In the genomic region with DNA sequence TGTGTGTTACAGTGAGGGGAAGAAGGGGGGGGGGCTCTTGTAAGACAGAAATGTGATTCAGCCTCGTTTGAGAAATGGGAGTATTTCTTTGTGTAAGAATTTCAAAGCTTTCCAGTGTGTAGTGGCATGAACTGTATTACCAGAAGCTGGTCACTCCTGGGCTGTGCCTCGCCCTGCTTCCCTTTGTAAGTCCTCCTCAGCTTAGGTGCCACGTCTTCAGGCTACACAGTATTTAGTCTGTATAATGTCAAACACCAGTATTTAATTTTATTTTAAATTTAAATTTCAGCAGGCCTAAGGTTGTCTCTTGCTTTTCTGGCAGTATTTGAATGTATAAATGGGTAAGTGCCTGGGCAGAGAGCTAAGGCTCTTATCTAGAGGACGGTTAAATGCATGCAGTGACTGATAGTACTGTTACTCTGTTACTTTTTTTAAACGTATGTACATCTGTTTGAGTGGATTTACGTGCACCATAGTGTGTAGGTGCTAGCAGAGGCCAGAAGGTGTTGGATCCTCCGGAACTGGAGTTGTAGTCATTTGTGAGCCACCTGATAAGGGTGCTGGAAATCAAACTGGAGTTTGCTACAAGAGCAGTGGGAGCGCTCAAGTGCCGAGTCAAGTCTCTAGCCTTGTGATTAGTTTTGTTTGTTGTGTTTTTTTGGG, we compare ENCODE assay signal across 15 mouse cellular contexts. TPM values are rescaled to one million over a fixed set of nuclear protein-coding genes. Genes with fewer than 3 reads are reported as not detected.
DNase-seq lines count a peak whose midpoint lies in the region; ATAC-seq and TF ChIP-seq lines count a peak whose summit lies in the region.
"Had no signal": no experiment of that assay in that cellular context is flagged by ENCODE, and none has a peak within 500 bp of the region (broad histone marks: within the 10 kb centered on the region; RNA-seq: fewer than 3 reads in every experiment).

No protein-coding gene starts in this region.

- H3K4me2 ChIP-seq in heart, embryonic 16.5 days (ENCODE audit: low read depth, low read length): 0 out of 2 replicates have a peak overlapping the region, but pooled peaks have one; percentile 8
- peak overlapping the region; percentile 40 for H3K4me2 ChIP-seq in liver, postnatal 0 days (ENCODE audit: low read depth, low read length)
- H3K4me2 ChIP-seq: forebrain, embryonic 12.5 days; neural tube, embryonic 12.5 days had no signal

- H3K4me1 ChIP-seq in heart, embryonic 16.5 days (ENCODE audit: control insufficient read depth, insufficient read depth, low read length): peaks cover 2% of the 10 kb centered on the region; the same call in 1 of the 2 replicates
- no peaks in the 10 kb centered on the region; the same call in 1 of the 2 replicates for H3K4me1 ChIP-seq in liver, postnatal 0 days (ENCODE audit: insufficient read depth)
- H3K4me1 ChIP-seq: forebrain, embryonic 12.5 days; neural tube, embryonic 12.5 days had no signal

- no peak for DNase-seq in heart, adult 18-20 months
- peak; percentile 35 for DNase-seq in MEL-GATA-1-ER (ENCODE audit: extremely low read depth, low read depth)
- no peak for DNase-seq in liver, postnatal 0 days
- DNase-seq in adrenal gland, adult 2 months: no peak
- DNase-seq in adrenal gland, adult (ENCODE audit: inconsistent age in 2 of 2, low spot score in 1 of 2): no peak
- DNase-seq in spleen, adult 18-20 months: no peak
- DNase-seq: cerebellum, adult 11 months; lung, adult 2 months; thymus, postnatal 25 days had no signal

- no peaks in the 10 kb centered on the region for H3K27me3 ChIP-seq in heart, embryonic 16.5 days (ENCODE audit: control insufficient read depth, insufficient read depth, low read length)
- H3K27me3 ChIP-seq in liver, postnatal 0 days (ENCODE audit: insufficient read depth, low read length): no peaks in the 10 kb centered on the region
- H3K27me3 ChIP-seq: forebrain, embryonic 12.5 days; neural tube, embryonic 12.5 days had no signal

- ATAC-seq in heart, embryonic 16.5 days (replicated peaks; ENCODE audit: extremely low read depth, insufficient read depth, low FRiP score): peak; percentile 37
- ATAC-seq in erythroid progenitor cell, adult 5-6 weeks (replicated peaks; ENCODE audit: low FRiP score, poor library complexity, severe bottlenecking): peak; percentile 77
- ATAC-seq in liver, postnatal 0 days: peak; percentile 76
- ATAC-seq: activated CD4-positive, CD25-positive, alpha-beta regulatory T cell, adult 4 months; hindbrain, embryonic 16.5 days had no signal

- 0 out of 2 replicates have a peak overlapping the region, but pooled peaks have one; percentile 40 for H3K27ac ChIP-seq in heart, embryonic 16.5 days (ENCODE audit: low read length)
- peak overlapping the region; percentile 5; the same call in 1 of the 2 replicates for H3K27ac ChIP-seq in liver, postnatal 0 days (ENCODE audit: low read depth)
- H3K27ac ChIP-seq: forebrain, embryonic 12.5 days; neural tube, embryonic 12.5 days had no signal

- peak; percentile 84 for TF ChIP-seq EP300 in liver, postnatal 0 days (IDR thresholded peaks at IDR 0.05; ENCODE audit: low read depth)

- peaks cover 14% of the 10 kb centered on the region for H3K36me3 ChIP-seq in heart, embryonic 16.5 days (ENCODE audit: control insufficient read depth, insufficient read depth)
- H3K36me3 ChIP-seq in liver, postnatal 0 days (replicated peaks; ENCODE audit: insufficient read depth, low read length): peaks cover 14% of the 10 kb centered on the region; the same call in 1 of the 2 replicates

- H3K9me3 ChIP-seq in heart, embryonic 16.5 days (replicated peaks; ENCODE audit: control insufficient read depth, low read length): no peaks in the 10 kb centered on the region
- no peaks in the 10 kb centered on the region for H3K9me3 ChIP-seq in liver, postnatal 0 days (ENCODE audit: low read length)
- H3K9me3 ChIP-seq: forebrain, embryonic 12.5 days; neural tube, embryonic 12.5 days had no signal

- no peak for TF ChIP-seq CTCF in liver, postnatal 0 days (IDR thresholded peaks at IDR 0.05; ENCODE audit: low read depth)

- 41% methylated on average over 9 of the region's 9 CpGs for WGBS in heart, embryonic 16.5 days
- WGBS in liver, postnatal 0 days (ENCODE audit: insufficient replicate concordance): 38% methylated on average over 9 of the region's 9 CpGs

- no peak overlapping the region for H3K9ac ChIP-seq in heart, embryonic 16.5 days (ENCODE audit: low read length)
- H3K9ac ChIP-seq in liver, postnatal 0 days (replicated peaks): no peak overlapping the region
- H3K9ac ChIP-seq: forebrain, embryonic 12.5 days; neural tube, embryonic 12.5 days had no signal

- no peak overlapping the region for H3K4me3 ChIP-seq in heart, embryonic 16.5 days (ENCODE audit: low read length)
- H3K4me3 ChIP-seq in liver, postnatal 0 days (ENCODE audit: low read depth, low read length): no peak overlapping the region
- H3K4me3 ChIP-seq: forebrain, embryonic 12.5 days; neural tube, embryonic 12.5 days had no signal

RNA-seq across cellular contexts. Expression of gene Fbxo33, which starts 25.1 kb away (rescaled TPM):
- 4.1 and 4.7 TPM in 2 replicates for polyA plus RNA-seq in heart, embryonic 16.5 days (2015; fragmentation: Nextera tagmentation; extraction: Ambion mirVana)
- 1 to 10 TPM; 5.7 to 7.0 TPM for total RNA-seq in heart, adult 18-20 months (2021)
- total RNA-seq in erythroid progenitor cell, adult 5-6 weeks (2015; ENCODE audit: low replicate concordance): 54.1 and 60.5 TPM in 2 replicates
- total RNA-seq in erythroid progenitor cell, adult 5-6 weeks (2017; ENCODE audit: low replicate concordance): 20.7 and 21.2 TPM in 2 replicates
- polyA plus RNA-seq in liver, postnatal 0 days (2015; fragmentation: Nextera tagmentation; extraction: Ambion mirVana): 6.1 and 6.8 TPM in 2 replicates
- total RNA-seq in adrenal gland, adult 2 months (2021): 10 to 100 TPM; 41.1 to 46.0 TPM
- 10.4 and 11.3 TPM in 2 replicates for polyA plus RNA-seq in adrenal gland, adult 2 months (2012; rRNA removed)
